Mouse (Mus musculus) heart, embryonic 14.5 days (tissue): Measurements from ENCODE around the gene Tln2. TPM values are rescaled to one million over a fixed set of nuclear protein-coding genes. Genes with fewer than 3 reads are reported as not detected.
A peak's percentile ranks its signal among the peaks of the same experiment; 100 is the strongest.

Experiments used
- ATAC-seq: fragments of 200-750 bp; cut with Nextera tagmentation; 2 replicates; pipeline ENCODE4 v1.8.0; 2017; ENCODE audit warnings: low read depth, moderate TSS enrichment; ENCODE audit not compliant: insufficient number of reproducible peaks, insufficient read depth, low FRiP score
- H3K27ac ChIP-seq, 2 experiments: fragments of 200-500 bp in 1 of 2; fragments of 300-500 bp in 1 of 2; sonication (generic) in 1 of 2; replicated peaks in 1 of 2; 2 replicates each; pipeline ENCODE4 v1.5.1; 2012 to 2014; ENCODE audit warnings: low read depth in 2 of 2, low read length in 2 of 2, control low read depth in 1 of 2, mild to moderate bottlenecking in 1 of 2, mixed read lengths in 1 of 2; ENCODE audit not compliant: control insufficient read depth in 1 of 2, insufficient read depth in 1 of 2
- H3K27me3 ChIP-seq: fragments of 300-500 bp; sonication (generic); 2 replicates; pipeline ENCODE4 v1.6.1; 2014; ENCODE audit warnings: mild to moderate bottlenecking, low read length, control low read depth; ENCODE audit not compliant: control insufficient read depth, insufficient read depth
- H3K36me3 ChIP-seq: fragments of 300-500 bp; sonication (generic); 2 replicates; pipeline ENCODE4 v1.6.1; 2014; ENCODE audit warnings: mild to moderate bottlenecking, control low read depth, low read length, mixed read lengths; ENCODE audit not compliant: control insufficient read depth, insufficient read depth
- H3K4me1 ChIP-seq, 2 experiments: fragments of 200-500 bp in 1 of 2; fragments of 300-500 bp in 1 of 2; sonication (generic) in 1 of 2; 2 replicates each; pipeline ENCODE4 v1.6.1; 2012 to 2014; ENCODE audit warnings: low read length in 2 of 2, control low read depth in 1 of 2, mixed read lengths in 1 of 2; ENCODE audit not compliant: control insufficient read depth in 2 of 2, insufficient read depth in 2 of 2
- H3K4me2 ChIP-seq: fragments of 300-500 bp; sonication (generic); 2 replicates; pipeline ENCODE4 v1.6.1; 2014; ENCODE audit warnings: mild to moderate bottlenecking, low read length
- H3K4me3 ChIP-seq, 2 experiments: fragments of 200-500 bp in 1 of 2; fragments of 300-500 bp in 1 of 2; sonication (generic) in 1 of 2; 2 replicates each; pipeline ENCODE4 v1.5.1; 2012 to 2014; ENCODE audit warnings: low read length in 2 of 2, mild to moderate bottlenecking in 2 of 2, control low read depth in 1 of 2, low read depth in 1 of 2, moderate library complexity in 1 of 2; ENCODE audit not compliant: control insufficient read depth in 1 of 2, insufficient read depth in 1 of 2
- H3K9ac ChIP-seq: fragments of 300-500 bp; sonication (generic); 2 replicates; pipeline ENCODE4 v1.6.1; 2014; ENCODE audit warnings: mild to moderate bottlenecking, low read length
- H3K9me3 ChIP-seq: fragments of 300-500 bp; sonication (generic); 2 replicates; pipeline ENCODE4 v1.6.1; 2016; ENCODE audit warnings: low read length, control low read depth; ENCODE audit not compliant: control insufficient read depth
- WGBS: fragments of 180-500 bp; shearing (Covaris S2); extraction: QIAGEN DNeasy Blood & Tissue Kit; methylation state at CpG from one replicate; pipeline ENCODE4 v1.1.7; 2014; 5-methylcytosine and 5-hydroxymethylcytosine counted together
- polyA plus RNA-seq: library from polyadenylated mRNA; unstranded; fragments of >200 nt; fragmentation: Nextera tagmentation; extraction: Ambion mirVana; gene quantifications from 2 replicates; pipeline ENCODE4 v1.2.1, GENCODE M21; 2014

Gene Tln2
- polyA plus RNA-seq, 1 experiment from 2014 or later: 66.0 TPM

GRCm38 (mm10) chr9:67428306-67429047 is 131.0 kb downstream of the Tln2 start:
- 37% methylated on average over 15 of the region's 15 CpGs for WGBS
- Histone ChIP-seq H3K4me2 (peak overlapping the region; percentile 66), H3K27me3 (no peaks in the 10 kb centered on the region), H3K36me3 (no peaks in the 10 kb centered on the region), H3K9me3 (no peaks in the 10 kb centered on the region), H3K4me1 (peaks cover 18 to 39% of the 10 kb centered on the region in 2 experiments), H3K4me3 (peak overlapping the region; percentile 18 to 22), H3K27ac (peak overlapping the region; percentile 87 to 94), H3K9ac (peak overlapping the region; percentile 64)
- ATAC-seq: peak; percentile 64

GRCm38 (mm10) chr9:67426304-67426703 is 133.2 kb downstream of the Tln2 start:
- Histone ChIP-seq H3K9me3 (no peaks in the 10 kb centered on the region), H3K27ac (peak overlapping the region; percentile 4 to 30; a peak in 2 of 4 replicates), H3K4me2 (no peak overlapping the region), H3K27me3 (no peaks in the 10 kb centered on the region), H3K36me3 (no peaks in the 10 kb centered on the region), H3K4me1 (peaks cover 18 to 39% of the 10 kb centered on the region in 2 experiments), H3K9ac (no peak overlapping the region), H3K4me3 (no peak overlapping the region)
- WGBS: 85% methylated on average over 3 of the region's 3 CpGs
- no peak for ATAC-seq

GRCm38 (mm10) chr9:67424110-67424509 is 135.4 kb downstream of the Tln2 start:
- Histone ChIP-seq H3K36me3 (0 out of 2 replicates have a peak, but pooled peaks cover 4% of the 10 kb centered on the region), H3K4me1 (peaks cover 15 to 30% of the 10 kb centered on the region in 2 experiments), H3K27ac (no peak overlapping the region), H3K9ac (no peak overlapping the region), H3K4me2 (no peak overlapping the region), H3K4me3 (no peak overlapping the region), H3K9me3 (no peaks in the 10 kb centered on the region), H3K27me3 (no peaks in the 10 kb centered on the region)
- 57% methylated on average over 7 of the region's 7 CpGs for WGBS
- ATAC-seq: no peak

GRCm38 (mm10) chr9:67418092-67418491 is 141.4 kb downstream of the Tln2 start:
- Histone ChIP-seq H3K9me3 (no peaks in the 10 kb centered on the region), H3K9ac (no peak overlapping the region)

GRCm38 (mm10) chr9:67410667-67411066 is 148.8 kb downstream of the Tln2 start:
- H3K9ac ChIP-seq: no peak overlapping the region
- no peak overlapping the region for H3K27ac ChIP-seq
- 87% methylated on average over 2 of the region's 2 CpGs for WGBS
- no peaks in the 10 kb centered on the region for H3K36me3 ChIP-seq
- no peak overlapping the region for H3K4me2 ChIP-seq
- H3K9me3 ChIP-seq: no peaks in the 10 kb centered on the region
- no peak for ATAC-seq
- no peak overlapping the region for H3K4me3 ChIP-seq
- H3K4me1 ChIP-seq: no peaks in the 10 kb centered on the region; a peak in 1 of 4 replicates
- H3K27me3 ChIP-seq: no peaks in the 10 kb centered on the region

More at GRCm38 (mm10) chr9:67418092-67418491, 141.4 kb downstream of the Tln2 start:
- Histone ChIP-seq H3K4me1 (peaks cover 0 to 3% of the 10 kb centered on the region in 2 experiments; a peak in 1 of 4 replicates), H3K36me3 (0 out of 2 replicates have a peak, but pooled peaks cover 4% of the 10 kb centered on the region), H3K4me3 (no peak overlapping the region), H3K4me2 (no peak overlapping the region), H3K27me3 (no peaks in the 10 kb centered on the region), H3K27ac (no peak overlapping the region)
- WGBS: 65% methylated on average over 6 of the region's 6 CpGs
- ATAC-seq: no peak

- H3K27ac ChIP-seq: no peak overlapping the region
Measured at GRCm38 (mm10) chr9:67404736-67405135, 154.8 kb downstream of the Tln2 start.

GRCm38 (mm10) chr9:67399563-67399962 is 159.9 kb downstream of the Tln2 start:
- WGBS: 86% methylated on average over 6 of the region's 6 CpGs
- peaks cover 2 to 10% of the 10 kb centered on the region in 2 experiments; a peak in 2 of 4 replicates for H3K4me1 ChIP-seq
- H3K4me2 ChIP-seq: no peak overlapping the region

More at GRCm38 (mm10) chr9:67404736-67405135, 154.8 kb downstream of the Tln2 start:
- no peak overlapping the region for H3K9ac ChIP-seq
- no peak for ATAC-seq
- H3K4me3 ChIP-seq: no peak overlapping the region
- no peaks in the 10 kb centered on the region for H3K36me3 ChIP-seq
- H3K4me1 ChIP-seq: peaks cover 2 to 10% of the 10 kb centered on the region in 2 experiments; a peak in 2 of 4 replicates
- no peaks in the 10 kb centered on the region for H3K9me3 ChIP-seq
- H3K27me3 ChIP-seq: no peaks in the 10 kb centered on the region
- no peak overlapping the region for H3K4me2 ChIP-seq
- 71% methylated on average over 7 of the region's 7 CpGs for WGBS

More at GRCm38 (mm10) chr9:67399563-67399962, 159.9 kb downstream of the Tln2 start:
- no peaks in the 10 kb centered on the region for H3K9me3 ChIP-seq
- no peak overlapping the region for H3K9ac ChIP-seq
- peaks cover 22% of the 10 kb centered on the region for H3K36me3 ChIP-seq
- H3K27me3 ChIP-seq: no peaks in the 10 kb centered on the region
- no peak overlapping the region for H3K4me3 ChIP-seq
- ATAC-seq: no peak
- no peak overlapping the region for H3K27ac ChIP-seq
